Mouse (Mus musculus): Measurements from ENCODE around the gene 1110008P14Rik.

DNA sequence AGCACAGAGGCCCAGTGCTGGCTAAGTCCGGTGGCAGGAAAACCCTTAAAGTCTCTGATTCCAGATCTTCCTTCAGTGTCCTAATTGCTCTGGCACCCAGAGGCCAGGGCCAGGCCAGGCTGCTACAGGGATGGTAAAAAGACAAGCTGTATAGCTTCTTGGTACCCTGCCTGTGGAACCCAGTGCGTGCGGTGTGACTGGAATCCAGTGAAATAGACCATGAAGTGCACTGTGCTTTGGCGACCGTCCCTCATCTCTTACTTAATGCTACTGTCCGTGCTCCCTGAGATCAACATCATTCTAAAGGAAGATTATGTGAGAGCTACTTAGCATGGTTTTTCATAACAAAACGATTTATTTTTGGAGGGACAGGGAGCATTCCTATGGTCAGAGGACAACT, 29.7 kb upstream of the 1110008P14Rik start:
- TF ChIP-seq CTCF (IDR thresholded peaks at IDR 0.05; ENCODE audit: control insufficient read depth, insufficient read depth, insufficient read length) = no peak
- TF ChIP-seq USF1 (IDR thresholded peaks at IDR 0.05; ENCODE audit: low read depth) = no peak
